Mouse (Mus musculus) liver, embryonic 14.5 days (tissue): ENCODE results near the gene Mafg. TPM values are rescaled to one million over a fixed set of nuclear protein-coding genes. Genes with fewer than 3 reads are reported as not detected.

Experiments
- ATAC-seq: fragments of 200-750 bp; cut with Nextera tagmentation; 2 replicates; pipeline ENCODE4 v1.8.0; 2017; ENCODE audit warnings: moderate number of reproducible peaks, mild to moderate bottlenecking, moderate library complexity; ENCODE audit not compliant: insufficient read depth
- DNase-seq, 3 experiments: peaks; one replicate each; pipeline ENCODE4 v3.0.0-alpha.2; 2012 to 2013; ENCODE audit warnings: low read depth in 3 of 3, low spot score in 3 of 3
- H3K27ac ChIP-seq: fragments of 300-500 bp; sonication (generic); 2 replicates; pipeline ENCODE4 v1.5.1; 2014; ENCODE audit warnings: moderate library complexity, mild to moderate bottlenecking, control low read depth, inconsistent platforms
- H3K27me3 ChIP-seq: fragments of 300-500 bp; sonication (generic); 2 replicates; pipeline ENCODE4 v1.6.1; 2014; ENCODE audit warnings: mild to moderate bottlenecking, low read length, moderate library complexity; ENCODE audit not compliant: control insufficient read depth, insufficient read depth
- H3K36me3 ChIP-seq: fragments of 300-500 bp; sonication (generic); replicated peaks from 2 replicates; pipeline ENCODE4 v1.6.1; 2014; ENCODE audit warnings: low read depth; ENCODE audit not compliant: control insufficient read depth, insufficient read depth
- H3K4me1 ChIP-seq, 2 experiments: fragments of 200-500 bp in 1 of 2; fragments of 300-500 bp in 1 of 2; sonication (generic) in 1 of 2; replicated peaks; 2 replicates each; pipeline ENCODE4 v1.6.1; 2012 to 2014; ENCODE audit warnings: antibody characterized with exemption in 1 of 2, inconsistent platforms in 1 of 2, low read length in 1 of 2; ENCODE audit not compliant: control insufficient read depth in 2 of 2, insufficient read depth in 2 of 2
- H3K4me2 ChIP-seq: fragments of 300-500 bp; sonication (generic); 2 replicates; pipeline ENCODE4 v1.6.1; 2014; ENCODE audit warnings: low read depth, mild to moderate bottlenecking, control low read depth, moderate library complexity
- H3K4me3 ChIP-seq, 2 experiments: fragments of 200-500 bp in 1 of 2; fragments of 300-500 bp in 1 of 2; sonication (generic) in 1 of 2; 2 replicates each; pipeline ENCODE4 v1.5.1; 2012 to 2014; ENCODE audit warnings: low read depth in 2 of 2, low read length in 2 of 2, mild to moderate bottlenecking in 2 of 2, control low read depth in 1 of 2, inconsistent platforms in 1 of 2, moderate library complexity in 1 of 2; ENCODE audit not compliant: insufficient read depth in 1 of 2
- H3K9ac ChIP-seq: fragments of 300-500 bp; sonication (generic); replicated peaks from 2 replicates; pipeline ENCODE4 v1.6.1; 2014; ENCODE audit warnings: mild to moderate bottlenecking, control low read depth, moderate library complexity
- H3K9me3 ChIP-seq: fragments of 300-500 bp; sonication (generic); 2 replicates; pipeline ENCODE4 v1.6.1; 2016; ENCODE audit warnings: low read length, mixed read lengths; ENCODE audit not compliant: control insufficient read depth
- CTCF ChIP-seq: IDR thresholded peaks from 2 replicates; pipeline ENCODE4 v1.5.1; 2016; ENCODE audit warnings: antibody characterized with exemption, low read depth, control low read depth
- EP300 ChIP-seq: IDR thresholded peaks from 2 replicates; pipeline ENCODE4 v1.6.1; 2016; ENCODE audit warnings: antibody characterized with exemption, low read depth
- WGBS: fragments of 180-500 bp; shearing (Covaris S2); extraction: QIAGEN DNeasy Blood & Tissue Kit; methylation state at CpG from one replicate; pipeline ENCODE4 v1.1.7; 2014; ENCODE audit not compliant: insufficient replicate concordance; 5-methylcytosine and 5-hydroxymethylcytosine counted together
- polyA plus RNA-seq, 2 experiments: library from polyadenylated mRNA; depleted of rRNA in 1 of 2; stranded (reverse) in 1 of 2; unstranded in 1 of 2; fragments of >200 nt; fragmentation: Nextera tagmentation in 1 of 2; extraction: Ambion mirVana in 1 of 2; gene quantifications; 2 replicates each; pipeline versions ENCODE4 v1.2.1 to v1.2.3; 2012 to 2014

The Mafg gene
- polyA plus RNA-seq, 2 experiments: 20.9 to 30.9 TPM

- no peak overlapping the region for H3K9ac ChIP-seq
- H3K9me3 ChIP-seq: no peaks in the 10 kb centered on the region
- H3K27me3 ChIP-seq: no peaks in the 10 kb centered on the region
- no peak overlapping the region for H3K4me3 ChIP-seq
- 84% methylated on average over 11 of the region's 11 CpGs for WGBS
- no peak for ATAC-seq
- H3K4me1 ChIP-seq: peaks cover 13 to 16% of the 10 kb centered on the region in 2 experiments
- DNase-seq: no peak
- TF ChIP-seq EP300 (no peak), CTCF (no peak)
- peak overlapping the region; percentile 96 for H3K4me2 ChIP-seq
- peaks cover 34% of the 10 kb centered on the region for H3K36me3 ChIP-seq
- H3K27ac ChIP-seq: no peak overlapping the region
These were observed 17.7 kb downstream of the Mafg start for GRCm38 (mm10) chr11:120615606-120616203.

DNA sequence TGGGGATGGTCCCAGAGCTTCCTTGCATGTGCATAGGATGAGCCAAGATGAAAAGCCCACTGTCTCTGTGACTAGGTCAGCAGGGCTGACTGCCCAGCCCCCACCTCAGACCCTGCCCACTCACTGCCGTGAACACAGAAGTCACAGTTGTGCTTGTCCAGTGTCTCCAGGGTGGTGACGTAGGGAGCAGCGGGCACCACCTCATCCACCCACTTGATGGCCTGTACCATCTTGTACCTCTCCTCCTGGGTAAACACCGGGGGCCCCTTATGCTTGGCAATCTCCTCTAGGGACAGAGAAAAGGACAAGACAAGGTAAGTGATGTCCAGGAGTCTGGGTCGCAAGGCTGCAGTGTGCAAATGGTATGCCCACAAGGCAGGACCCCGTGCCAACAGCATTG is 18.2 kb downstream of the Mafg start:
- DNase-seq (no peak), ATAC-seq (no peak)
- Histone ChIP-seq H3K9me3 (no peaks in the 10 kb centered on the region), H3K4me2 (no peak overlapping the region), H3K27me3 (no peaks in the 10 kb centered on the region), H3K4me1 (peaks cover 13 to 16% of the 10 kb centered on the region in 2 experiments), H3K27ac (no peak overlapping the region), H3K9ac (no peak overlapping the region), H3K4me3 (no peak overlapping the region), H3K36me3 (peaks cover 31% of the 10 kb centered on the region)
- TF ChIP-seq CTCF: no peak
- no peak for TF ChIP-seq EP300
- WGBS: 75% methylated on average over 6 of the region's 6 CpGs

- Histone ChIP-seq H3K9me3 (no peaks in the 10 kb centered on the region), H3K4me3 (no peak overlapping the region), H3K9ac (no peak overlapping the region), H3K27ac (no peak overlapping the region), H3K4me2 (no peak overlapping the region), H3K27me3 (no peaks in the 10 kb centered on the region; the same call in 1 of the 2 replicates), H3K36me3 (peaks cover 22% of the 10 kb centered on the region), H3K4me1 (peaks cover 17 to 20% of the 10 kb centered on the region in 2 experiments)
- DNase-seq: no peak
- TF ChIP-seq CTCF (no peak), EP300 (no peak)
- WGBS: 82% methylated on average over 8 of the region's 8 CpGs
- ATAC-seq: no peak
These were observed 19.4 kb downstream of the Mafg start for GRCm38 (mm10) chr11:120613976-120614375.

GRCm38 (mm10) chr11:120613481-120613972 is 19.9 kb downstream of the Mafg start:
- DNase-seq (no peak), ATAC-seq (no peak)
- Histone ChIP-seq H3K27me3 (peaks cover 1% of the 10 kb centered on the region; the same call in 1 of the 2 replicates), H3K36me3 (peaks cover 18% of the 10 kb centered on the region), H3K9me3 (no peaks in the 10 kb centered on the region), H3K4me1 (peaks cover 17 to 20% of the 10 kb centered on the region in 2 experiments), H3K27ac (no peak overlapping the region), H3K4me3 (no peak overlapping the region), H3K4me2 (no peak overlapping the region), H3K9ac (no peak overlapping the region)
- 73% methylated on average over 10 of the region's 10 CpGs for WGBS
- TF ChIP-seq EP300: no peak
- TF ChIP-seq CTCF: no peak

DNA sequence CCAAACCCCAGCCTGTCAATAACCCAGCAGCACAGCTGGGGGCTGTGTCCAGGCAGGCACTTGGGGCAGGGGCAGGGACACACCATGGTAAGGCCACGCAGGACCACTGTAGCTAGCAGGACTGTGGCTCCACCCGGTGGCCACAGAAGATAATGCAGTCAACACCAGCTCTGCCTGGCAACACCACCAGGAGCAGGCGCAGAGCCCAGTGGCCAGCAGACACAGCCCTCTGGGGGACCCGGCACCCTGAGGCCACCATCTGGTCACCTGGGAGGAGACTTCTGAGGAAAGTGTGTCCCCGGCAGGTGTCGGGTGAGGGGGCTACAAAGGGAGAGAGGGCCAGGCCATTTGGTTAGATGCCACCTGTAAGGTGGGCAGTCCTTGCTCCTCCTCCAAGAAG is 20.6 kb downstream of the Mafg start:
- H3K36me3 ChIP-seq: peaks cover 14% of the 10 kb centered on the region
- WGBS: 51% methylated on average over 6 of the region's 6 CpGs

More for the DNA sequence above, 20.6 kb downstream of the Mafg start:
- peaks cover 12 to 21% of the 10 kb centered on the region in 2 experiments for H3K4me1 ChIP-seq
- ATAC-seq: no peak
- no peak overlapping the region for H3K27ac ChIP-seq
- no peak overlapping the region for H3K4me2 ChIP-seq
- H3K9ac ChIP-seq: no peak overlapping the region
- H3K27me3 ChIP-seq: peaks cover 4% of the 10 kb centered on the region; the same call in 1 of the 2 replicates
- TF ChIP-seq EP300 (no peak), CTCF (peak; percentile 98)
- H3K4me3 ChIP-seq: no peak overlapping the region
- no peaks in the 10 kb centered on the region for H3K9me3 ChIP-seq
- no peak for DNase-seq
